Mouse (Mus musculus): ENCODE data around the gene Pola1.

Pola1 gene

DNA sequence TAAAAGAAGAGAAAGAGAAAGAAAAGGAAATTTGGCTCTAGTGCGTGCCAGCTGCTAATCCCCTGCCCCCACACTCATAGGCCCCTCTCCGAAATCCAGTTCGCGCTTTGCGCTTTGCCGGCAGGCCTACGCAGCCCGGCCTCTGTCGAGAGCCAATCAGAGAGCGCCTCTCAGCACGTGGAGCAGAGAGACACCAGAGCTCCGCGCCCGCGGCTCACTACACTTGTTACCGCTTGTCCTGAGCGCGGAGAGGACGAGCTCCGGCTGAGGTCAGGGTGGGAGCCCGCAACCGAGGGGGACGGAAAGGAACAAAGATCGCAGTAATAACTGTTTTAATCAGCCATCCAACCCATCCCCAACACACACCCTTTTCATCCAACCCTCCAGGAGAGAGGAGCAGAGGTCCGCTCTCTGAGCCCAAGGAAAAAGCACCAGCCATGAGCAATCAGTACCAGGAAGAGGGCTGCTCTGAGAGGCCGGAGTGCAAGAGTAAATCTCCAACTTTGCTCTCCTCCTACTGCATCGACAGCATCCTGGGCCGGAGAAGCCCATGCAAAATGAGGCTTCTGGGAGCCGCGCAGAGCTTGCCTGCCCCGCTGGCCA lies 345.6 kb downstream of the Pola1 start, which contains the start of gene Arx:
Arx (plus strand) TSS at position 155 of the 603 bp plus-strand sequence.
- no peak for DNase-seq

DNA sequence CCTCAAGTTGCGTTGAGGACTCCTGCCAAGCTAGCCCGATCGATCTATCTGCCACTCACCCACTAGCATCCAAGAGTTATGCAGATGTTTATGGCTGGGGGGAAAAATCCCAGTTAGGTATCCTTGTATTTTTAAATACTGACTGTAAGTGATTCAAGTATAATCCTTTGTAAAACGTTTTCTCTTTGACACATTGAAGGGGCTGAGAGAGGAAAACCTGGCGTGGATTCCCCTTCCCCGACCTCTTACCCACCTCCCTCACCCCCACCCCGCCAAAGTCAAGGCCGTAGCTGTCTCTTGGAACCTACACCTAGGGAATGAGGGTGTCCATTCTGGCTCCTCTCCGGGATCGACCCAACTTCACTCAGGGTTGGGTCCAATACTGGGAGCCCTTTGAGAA lies 346.9 kb downstream of the Pola1 start:
- DNase-seq = no peak

DNA sequence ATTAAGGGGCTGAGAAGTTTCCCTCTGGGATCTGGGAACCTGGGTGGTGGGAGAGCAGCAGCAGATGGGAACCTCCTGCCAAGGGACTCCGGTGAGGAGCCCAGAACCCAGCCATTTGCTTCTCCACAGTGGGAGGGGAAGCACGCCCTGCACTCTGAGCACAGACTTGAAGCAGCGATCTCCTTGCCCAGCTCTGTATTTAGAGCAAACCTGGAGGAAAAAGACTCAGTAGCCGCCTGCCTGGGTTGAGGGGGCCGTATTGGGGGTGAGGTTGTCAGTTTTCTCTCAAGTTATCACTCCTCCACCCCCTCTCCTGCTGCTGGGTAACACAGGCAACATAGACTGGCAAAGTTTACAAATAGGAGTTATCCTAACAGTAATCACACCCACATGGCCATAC lies 350.2 kb downstream of the Pola1 start:
- no peak for DNase-seq

DNA sequence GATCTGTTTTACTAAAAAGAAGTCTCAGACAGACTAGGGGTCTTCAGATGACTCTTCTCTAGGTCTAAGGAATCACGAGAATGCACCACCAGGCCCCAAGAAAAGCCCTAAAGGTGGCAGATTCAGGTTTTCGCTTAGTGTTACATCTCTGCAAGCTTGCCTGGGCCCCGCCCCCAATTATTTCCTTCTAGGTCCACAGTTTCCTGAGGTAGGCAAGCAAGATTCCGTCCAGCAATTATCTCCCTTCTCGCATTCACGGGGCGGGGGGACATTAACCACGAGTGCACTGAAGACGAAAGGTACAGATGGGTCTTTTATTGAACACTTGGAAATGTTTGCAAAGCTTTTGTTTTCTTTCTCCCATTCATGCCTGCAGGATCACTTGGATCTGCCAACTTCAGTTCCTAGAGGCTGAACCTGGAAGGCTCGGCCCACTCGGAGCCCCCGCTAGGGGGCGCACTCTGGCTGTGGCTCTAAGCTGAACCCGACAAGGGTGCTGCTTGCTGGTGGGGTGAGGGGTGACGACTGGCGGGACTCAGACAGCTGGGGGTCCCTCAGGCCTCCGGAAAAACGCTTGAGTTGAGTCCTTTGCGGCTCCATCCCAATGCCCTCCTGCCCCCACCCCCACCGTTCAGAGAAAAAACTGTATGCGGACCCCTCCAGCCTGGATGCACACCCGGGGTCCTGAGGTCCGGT lies 350.8 kb downstream of the Pola1 start:
- DNase-seq = no peak

DNA sequence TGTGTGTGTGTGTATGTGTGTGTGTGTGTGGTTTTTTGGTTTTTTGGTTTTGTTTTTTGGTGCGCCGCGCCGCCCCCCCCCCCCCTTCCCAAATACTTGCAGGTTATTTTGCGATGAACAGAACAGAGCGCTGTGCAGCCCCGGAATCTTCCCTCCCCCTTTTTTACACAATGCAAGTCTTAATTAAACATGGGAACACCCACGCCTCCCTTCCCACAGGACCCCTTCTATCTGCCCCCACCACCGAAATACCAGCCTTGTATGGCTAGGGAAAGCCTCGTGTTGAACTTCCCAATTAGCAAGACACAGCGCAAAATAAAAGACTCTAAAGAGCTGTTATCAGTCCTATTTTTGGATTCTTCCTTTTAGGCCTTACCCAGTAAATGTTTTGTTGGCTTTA lies 352.0 kb downstream of the Pola1 start:
- DNase-seq = no peak

DNA sequence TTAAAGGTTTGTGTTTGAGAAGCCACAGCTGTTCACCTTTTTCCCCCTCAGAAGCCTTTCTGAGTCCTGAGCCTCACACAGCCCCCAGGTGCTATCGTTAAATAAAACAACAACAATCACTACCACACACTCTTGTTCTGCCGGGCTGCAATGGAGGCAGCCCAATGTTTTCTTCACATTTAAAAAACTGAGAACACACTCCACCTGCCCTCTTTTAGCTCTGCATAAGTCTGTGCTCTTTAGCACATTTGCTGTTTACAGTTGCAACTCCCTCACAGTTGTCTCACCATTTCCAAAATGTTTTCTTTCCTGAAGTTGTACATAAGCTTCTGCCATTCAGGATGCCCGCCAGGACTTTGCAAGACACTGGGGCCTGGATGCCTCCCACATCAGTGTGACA lies 356.3 kb downstream of the Pola1 start:
- DNase-seq = no peak

All from right cerebral cortex, postnatal 25 days (tissue).